22 mouse cellular contexts compared by ENCODE assay signal in the genomic region with DNA sequence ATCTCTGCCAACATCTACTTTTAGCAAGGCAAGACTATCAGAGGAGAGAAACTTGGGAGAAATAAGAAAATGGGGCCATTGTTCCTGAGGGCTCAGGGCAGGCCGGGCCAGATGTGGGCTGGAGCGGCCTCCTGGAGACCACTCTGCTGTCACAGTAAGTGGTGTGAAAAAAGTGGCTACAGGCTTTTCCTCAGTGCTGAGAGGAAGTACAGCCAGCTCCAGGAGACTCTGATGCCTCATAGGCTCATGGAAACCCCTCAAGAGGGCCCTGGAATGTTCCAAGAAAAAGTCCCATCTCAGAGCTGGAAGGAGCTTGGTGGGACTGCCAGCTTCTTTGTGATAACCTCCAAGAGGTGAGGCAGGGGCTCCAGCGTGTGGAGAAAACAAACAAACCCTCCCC. TPM values are rescaled to one million over a fixed set of nuclear protein-coding genes. Genes with fewer than 3 reads are reported as not detected.
DNase-seq lines count a peak whose midpoint lies in the region; ATAC-seq lines count a peak whose summit lies in the region.
"Had no signal": no experiment of that assay in that cellular context is flagged by ENCODE, and none has a peak within 500 bp of the region (broad histone marks: within the 10 kb centered on the region; RNA-seq: fewer than 3 reads in every experiment).

No protein-coding gene starts in this region.

- no peaks in the 10 kb centered on the region for H3K36me3 ChIP-seq in kidney, embryonic 15.5 days
- peaks cover 9% of the 10 kb centered on the region for H3K36me3 ChIP-seq in embryonic facial prominence, embryonic 10.5 days (replicated peaks)
- 0 out of 2 replicates have a peak, but pooled peaks cover 5% of the 10 kb centered on the region for H3K36me3 ChIP-seq in embryonic facial prominence, embryonic 12.5 days
- no peaks in the 10 kb centered on the region for H3K36me3 ChIP-seq in limb, embryonic 11.5 days (ENCODE audit: control insufficient read depth, insufficient read depth, low read length)
- H3K36me3 ChIP-seq: heart, embryonic 12.5 days had no signal

- no peak overlapping the region for H3K4me3 ChIP-seq in kidney, embryonic 15.5 days (replicated peaks)
- no peak overlapping the region for H3K4me3 ChIP-seq in embryonic facial prominence, embryonic 10.5 days
- H3K4me3 ChIP-seq in embryonic facial prominence, embryonic 12.5 days, result no peak overlapping the region
- H3K4me3 ChIP-seq in limb, embryonic 11.5 days (ENCODE audit: low read depth, low read length), result no peak overlapping the region
- H3K4me3 ChIP-seq: gastrocnemius, adult 2 months; heart, embryonic 12.5 days; megakaryocyte, embryonic 14.5 days; myocyte had no signal

- DNase-seq in kidney, postnatal 36 days, result no peak
- peak; percentile 27 for DNase-seq in embryonic facial prominence, embryonic 10.5 days (ENCODE audit: low spot score)
- DNase-seq in limb, embryonic 11.5 days (ENCODE audit: low spot score), result no peak
- DNase-seq in spleen, postnatal 4 days (ENCODE audit: low spot score in 2 of 2), result no peak
- DNase-seq in retina, postnatal 1 day, result no peak
- DNase-seq: adrenal gland, postnatal 36 days; cerebellum, adult 11-12 months; cerebellum, postnatal 14 days; forebrain, postnatal 0 days; gastrocnemius, adult 2 months; kidney, adult 8-10 months; lung, postnatal 14 days; midbrain, embryonic 14.5 days; right cerebral cortex, postnatal 4 days; thymus, postnatal 14 days had no signal

- ATAC-seq in kidney, embryonic 15.5 days (replicated peaks; ENCODE audit: low FRiP score), result no peak
- no peak for ATAC-seq in embryonic facial prominence, embryonic 12.5 days (ENCODE audit: insufficient number of reproducible peaks, insufficient read depth, low FRiP score, low TSS enrichment)
- no peak for ATAC-seq in limb, embryonic 11.5 days (ENCODE audit: insufficient number of reproducible peaks, low FRiP score, low TSS enrichment, low read depth)
- ATAC-seq: forebrain, postnatal 0 days; inflammation-experienced regulatory T-cells, adult 6 months had no signal

- no peaks in the 10 kb centered on the region for H3K27me3 ChIP-seq in kidney, embryonic 15.5 days
- no peaks in the 10 kb centered on the region for H3K27me3 ChIP-seq in embryonic facial prominence, embryonic 10.5 days (replicated peaks; ENCODE audit: low read depth, poor library complexity, severe bottlenecking)
- H3K27me3 ChIP-seq in embryonic facial prominence, embryonic 12.5 days, result no peaks in the 10 kb centered on the region
- H3K27me3 ChIP-seq in limb, embryonic 11.5 days (ENCODE audit: control insufficient read depth, insufficient read depth, low read length), result no peaks in the 10 kb centered on the region

- no peak overlapping the region for H3K4me2 ChIP-seq in kidney, embryonic 15.5 days
- H3K4me2 ChIP-seq in embryonic facial prominence, embryonic 12.5 days (replicated peaks), result no peak overlapping the region
- no peak overlapping the region for H3K4me2 ChIP-seq in limb, embryonic 11.5 days (ENCODE audit: low read depth, severe bottlenecking)
- H3K4me2 ChIP-seq: heart, embryonic 12.5 days; liver, embryonic 11.5 days had no signal

- peak overlapping the region; percentile 37; the same call in 1 of the 2 replicates for H3K27ac ChIP-seq in kidney, embryonic 15.5 days
- H3K27ac ChIP-seq in embryonic facial prominence, embryonic 10.5 days (replicated peaks), result no peak overlapping the region; the same call in 1 of the 2 replicates
- peak overlapping the region; percentile 67 for H3K27ac ChIP-seq in embryonic facial prominence, embryonic 12.5 days
- H3K27ac ChIP-seq in limb, embryonic 11.5 days (replicated peaks; ENCODE audit: low read depth, low read length), result peak overlapping the region; percentile 65
- H3K27ac ChIP-seq: gastrocnemius, adult 2 months had no signal

- no peaks in the 10 kb centered on the region for H3K9me3 ChIP-seq in kidney, embryonic 15.5 days (replicated peaks)
- no peaks in the 10 kb centered on the region for H3K9me3 ChIP-seq in embryonic facial prominence, embryonic 10.5 days
- H3K9me3 ChIP-seq in embryonic facial prominence, embryonic 12.5 days, result no peaks in the 10 kb centered on the region
- H3K9me3 ChIP-seq in limb, embryonic 11.5 days (ENCODE audit: control insufficient read depth, low read length), result no peaks in the 10 kb centered on the region
- H3K9me3 ChIP-seq: heart, embryonic 12.5 days had no signal

- H3K9ac ChIP-seq in kidney, embryonic 15.5 days, result no peak overlapping the region
- no peak overlapping the region for H3K9ac ChIP-seq in embryonic facial prominence, embryonic 12.5 days
- H3K9ac ChIP-seq in limb, embryonic 11.5 days (ENCODE audit: low read length), result no peak overlapping the region
- H3K9ac ChIP-seq: forebrain, postnatal 0 days; heart, embryonic 12.5 days had no signal

- peaks cover 6% of the 10 kb centered on the region; the same call in 1 of the 2 replicates for H3K4me1 ChIP-seq in kidney, embryonic 15.5 days
- H3K4me1 ChIP-seq in embryonic facial prominence, embryonic 10.5 days, result peaks cover 25% of the 10 kb centered on the region
- H3K4me1 ChIP-seq in embryonic facial prominence, embryonic 12.5 days, result peaks cover 12% of the 10 kb centered on the region; the same call in 1 of the 2 replicates
- peaks cover 4% of the 10 kb centered on the region for H3K4me1 ChIP-seq in limb, embryonic 11.5 days (ENCODE audit: control insufficient read depth, insufficient read depth, low read length)
- H3K4me1 ChIP-seq: heart, embryonic 12.5 days had no signal

- 44% methylated on average over 3 of the region's 3 CpGs for WGBS in kidney, embryonic 15.5 days
- WGBS in embryonic facial prominence, embryonic 10.5 days, result 42% methylated on average over 3 of the region's 3 CpGs
- WGBS in embryonic facial prominence, embryonic 12.5 days, result 34% methylated on average over 3 of the region's 3 CpGs
- WGBS in limb, embryonic 11.5 days, result 53% methylated on average over 3 of the region's 3 CpGs

RNA-seq across cellular contexts. Expression of gene Eya2, which starts 27.8 kb away (rescaled TPM):
- 6.6 and 6.9 TPM in 2 replicates for polyA plus RNA-seq in kidney, embryonic 15.5 days (2015; fragmentation: Nextera tagmentation; extraction: Ambion mirVana)
- 38.6 and 41.9 TPM in 2 replicates for polyA plus RNA-seq in embryonic facial prominence, embryonic 10.5 days (2016; fragmentation: Nextera tagmentation; extraction: Ambion mirVana)
- polyA plus RNA-seq in embryonic facial prominence, embryonic 12.5 days (2016; fragmentation: Nextera tagmentation; extraction: Ambion mirVana), result 22.5 and 23.5 TPM in 2 replicates
- 8.8 and 13.0 TPM in 2 replicates for polyA plus RNA-seq in limb, embryonic 11.5 days (2014; fragmentation: Nextera tagmentation; extraction: Ambion mirVana)
